Mouse (Mus musculus) adrenal gland, postnatal 10 days (tissue): ENCODE results near the gene Slc25a45. TPM values are rescaled to one million over a fixed set of nuclear protein-coding genes. Genes with fewer than 3 reads are reported as not detected.

Source experiments
- DNase-seq: peaks from one replicate; pipeline ENCODE4 v3.0.0; 2021; ENCODE audit warnings: mixed read lengths
- total RNA-seq, 2 experiments: library from RNA; stranded (reverse); gene quantifications; 2 replicates each; pipeline ENCODE4 v1.2.3; 2021

The Slc25a45 gene
- total RNA-seq, 2 experiments from 2014 or later, result 13.4 to 14.2 TPM

DNA sequence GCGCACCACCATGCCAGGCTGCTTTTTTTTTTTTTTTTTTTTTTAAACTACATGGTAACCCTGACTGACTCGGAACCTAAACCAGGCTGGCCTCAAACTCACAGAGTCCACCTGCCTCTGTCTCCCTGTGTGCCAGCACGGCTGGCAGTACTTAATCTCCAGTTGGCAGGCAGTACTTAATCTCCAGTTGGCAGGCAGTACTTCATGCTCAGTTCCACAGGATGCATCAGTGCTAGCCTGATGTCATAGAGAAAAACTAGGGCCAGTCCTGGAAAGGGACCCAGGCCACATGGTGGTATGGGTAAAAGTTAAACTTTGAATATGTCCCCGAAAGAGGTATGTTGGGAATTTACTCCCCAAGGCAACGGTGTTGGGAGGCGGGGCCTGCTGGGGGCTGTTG is 50.5 kb downstream of the Slc25a45 start:
- DNase-seq, result no peak

DNA sequence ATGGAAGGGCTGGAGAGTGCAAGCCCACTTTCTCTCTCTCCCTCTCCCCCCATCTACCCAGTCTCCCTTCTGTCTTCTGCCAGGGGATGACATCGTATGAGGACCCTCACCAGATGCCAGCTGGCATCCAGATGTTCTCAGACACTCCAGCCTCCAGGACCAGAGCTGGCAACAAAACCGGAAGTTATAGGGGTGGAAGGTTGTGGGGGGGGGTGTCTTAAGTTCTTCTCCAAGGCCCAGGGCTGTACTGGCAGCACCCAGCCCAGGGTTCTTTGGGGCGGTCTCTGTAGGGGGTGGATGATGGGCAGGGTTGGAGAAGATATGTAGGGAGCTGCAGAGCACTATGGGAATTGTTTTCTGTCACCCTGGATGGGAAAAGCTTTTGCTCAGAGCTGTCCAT is 50.9 kb downstream of the Slc25a45 start:
- DNase-seq, result no peak

DNA sequence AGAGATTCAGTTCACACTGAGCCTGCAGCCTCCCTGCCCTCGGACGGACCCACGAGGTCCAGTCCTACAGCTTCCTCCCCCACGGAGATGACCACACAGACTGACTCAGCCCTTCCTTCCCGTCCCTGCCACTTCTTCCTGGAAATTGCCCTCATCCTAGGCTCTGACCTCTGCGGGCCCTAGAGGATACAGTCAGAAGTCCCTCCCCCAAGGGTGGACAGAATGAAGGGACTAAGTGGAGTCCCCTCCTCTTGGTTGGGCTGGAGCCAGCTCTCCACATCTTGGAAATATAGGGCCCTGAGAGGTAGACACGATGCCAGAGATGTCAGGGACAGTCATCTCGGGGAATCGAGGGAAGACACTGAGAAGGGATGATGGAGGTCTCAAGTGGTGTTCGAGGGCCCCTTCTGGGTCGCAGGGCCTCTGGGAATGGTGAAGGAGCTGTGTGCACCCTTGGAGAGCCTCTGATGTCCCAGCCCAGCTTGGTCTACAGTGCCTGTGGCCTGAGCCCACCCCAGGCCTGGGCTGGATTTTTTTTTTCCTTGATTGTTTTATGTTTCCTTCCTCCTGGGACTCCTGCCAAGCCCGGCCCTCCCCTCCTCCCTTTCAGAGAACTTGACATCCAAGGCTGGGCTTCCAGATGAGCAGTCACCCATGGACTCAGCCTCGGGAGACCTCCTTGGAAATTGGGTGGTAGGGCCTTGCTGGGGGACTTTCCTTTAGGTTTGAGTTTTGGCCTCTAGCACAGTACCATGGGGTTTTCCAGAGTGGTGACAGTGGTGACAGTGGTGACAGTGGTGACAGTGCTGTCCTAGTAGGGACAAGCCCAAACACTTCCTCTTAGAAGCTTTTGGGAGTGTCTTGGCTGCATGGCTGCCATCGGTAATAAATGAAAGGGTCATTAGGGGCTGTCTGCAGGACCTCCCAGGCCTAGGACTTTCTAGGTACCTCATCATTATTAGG is 52.3 kb downstream of the Slc25a45 start:
- DNase-seq, result peak; percentile 80

DNA sequence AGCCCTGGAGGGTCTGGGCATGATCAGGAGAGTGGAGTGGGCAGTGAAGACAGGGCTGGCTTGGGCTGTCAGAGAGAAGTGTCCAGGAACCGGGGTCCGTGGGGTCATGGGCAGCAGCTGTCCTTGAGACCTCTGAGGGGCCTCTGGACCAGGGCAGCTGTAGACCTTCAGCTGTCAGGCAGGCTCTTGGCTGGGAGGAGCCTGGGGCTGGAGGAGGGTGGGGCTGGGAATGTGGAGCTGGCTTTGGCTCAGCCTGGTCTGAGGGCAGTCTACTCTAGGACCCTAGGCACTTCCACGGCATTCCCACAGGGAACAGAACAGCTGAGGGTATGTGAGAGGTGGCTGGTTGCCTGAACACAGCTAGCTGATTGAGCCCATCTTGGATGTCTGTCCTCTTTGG is 57.7 kb downstream of the Slc25a45 start:
- DNase-seq, result peak; percentile 70

Other genes starting within 250 kb of the Slc25a45 start
- 10 to 100 TPM; 54.1 to 55.7 TPM for gene Rela, start 240.3 kb upstream of the Slc25a45 start, total RNA-seq
- 10 to 100 TPM; 52.5 to 68.0 TPM for gene Sipa1, start 214.1 kb upstream of the Slc25a45 start, total RNA-seq
- 10 to 100 TPM; 49.2 to 50.6 TPM for gene Map3k11, start 189.1 kb upstream of the Slc25a45 start, total RNA-seq
- gene Pcnx3, start 188.9 kb upstream of the Slc25a45 start, total RNA-seq, result 10 to 100 TPM; 54.8 to 85.4 TPM
- not detected for gene Kcnk7, start 173.4 kb upstream of the Slc25a45 start, total RNA-seq
- 10 to 100 TPM; 29.8 to 48.9 TPM for gene Ehbp1l1, start 151.5 kb upstream of the Slc25a45 start, total RNA-seq
- gene Fam89b, start 148.2 kb upstream of the Slc25a45 start, total RNA-seq, result 10 to 100 TPM; 47.0 to 59.8 TPM
- 100 to 1,000 TPM; 185 to 250 TPM for gene Ltbp3, start 136.9 kb upstream of the Slc25a45 start, total RNA-seq
- 10 to 100 TPM; 86.7 to 96.5 TPM for gene Scyl1, start 106.4 kb upstream of the Slc25a45 start, total RNA-seq
- 10 to 100 TPM; 29.0 to 34.8 TPM for gene Frmd8, start 2.5 kb upstream of the Slc25a45 start, total RNA-seq
- gene Tigd3, start 16.3 kb downstream of the Slc25a45 start, total RNA-seq, result 1 to 10 TPM; 1.6 to 1.9 TPM
- 100 to 1,000 TPM; 105 to 119 TPM for gene Dpf2, start 35.2 kb downstream of the Slc25a45 start, total RNA-seq
- 10 to 100 TPM; 10.8 to 11.2 TPM for gene Cdc42ep2, start 47.0 kb downstream of the Slc25a45 start, total RNA-seq
- gene Pola2, start 86.4 kb downstream of the Slc25a45 start, total RNA-seq, result 10 to 100 TPM; 21.3 to 28.0 TPM
- not detected for gene Slc22a20, start 108.3 kb downstream of the Slc25a45 start, total RNA-seq
- 10 to 100 TPM; 31.3 to 40.0 TPM for gene Capn1, start 138.1 kb downstream of the Slc25a45 start, total RNA-seq
- gene Syvn1, start 168.8 kb downstream of the Slc25a45 start, total RNA-seq, result 10 to 100 TPM; 40.5 to 43.7 TPM
- gene Mrpl49, start 180.0 kb downstream of the Slc25a45 start, total RNA-seq, result 10 to 100 TPM; 58.2 to 59.4 TPM
- gene Fau, start 180.0 kb downstream of the Slc25a45 start, total RNA-seq, result 1,000 to 10,000 TPM; 1,154 to 1,182 TPM
- 10 to 100 TPM; 21.6 to 26.1 TPM for gene Znhit2, start 183.4 kb downstream of the Slc25a45 start, total RNA-seq
- gene Tm7sf2, start 190.6 kb downstream of the Slc25a45 start, total RNA-seq, result 10 to 100 TPM; 14.3 to 15.9 TPM
- gene Vps51, start 199.4 kb downstream of the Slc25a45 start, total RNA-seq, result 10 to 100 TPM; 45.1 to 61.3 TPM
- gene Tmem262, start 202.2 kb downstream of the Slc25a45 start, total RNA-seq, result not detected
- gene Gm28374, start 204.4 kb downstream of the Slc25a45 start, total RNA-seq, result not detected
- 10 to 100 TPM; 33.5 to 33.6 TPM for gene Zfpl1, start 207.1 kb downstream of the Slc25a45 start, total RNA-seq
- 1 to 10 TPM; 7.0 to 7.1 TPM for gene Cdca5, start 207.2 kb downstream of the Slc25a45 start, total RNA-seq
- under 1 TPM in 1 of 2 experiments, not detected in 1; 0.82 TPM for gene AC131692.1, start 216.6 kb downstream of the Slc25a45 start, total RNA-seq
- under 1 TPM; 0.24 to 0.30 TPM for gene Naaladl1, start 228.0 kb downstream of the Slc25a45 start, total RNA-seq
- gene Sac3d1, start 240.8 kb downstream of the Slc25a45 start, total RNA-seq, result 10 to 100 TPM; 15.9 to 17.2 TPM